Mouse (Mus musculus) liver, embryonic 14.5 days (tissue): ENCODE measurements around the gene Bdkrb2. TPM values are rescaled to one million over a fixed set of nuclear protein-coding genes. Genes with fewer than 3 reads are reported as not detected.

Source experiments
- ATAC-seq: fragments of 200-750 bp; cut with Nextera tagmentation; 2 replicates; pipeline ENCODE4 v1.8.0; 2017; ENCODE audit warnings: moderate number of reproducible peaks, mild to moderate bottlenecking, moderate library complexity; ENCODE audit not compliant: insufficient read depth
- DNase-seq, 3 experiments: peaks; one replicate each; pipeline ENCODE4 v3.0.0-alpha.2; 2012 to 2013; ENCODE audit warnings: low read depth in 3 of 3, low spot score in 3 of 3
- H3K27ac ChIP-seq: fragments of 300-500 bp; sonication (generic); 2 replicates; pipeline ENCODE4 v1.5.1; 2014; ENCODE audit warnings: moderate library complexity, mild to moderate bottlenecking, control low read depth, inconsistent platforms
- H3K27me3 ChIP-seq: fragments of 300-500 bp; sonication (generic); 2 replicates; pipeline ENCODE4 v1.6.1; 2014; ENCODE audit warnings: mild to moderate bottlenecking, low read length, moderate library complexity; ENCODE audit not compliant: control insufficient read depth, insufficient read depth
- H3K36me3 ChIP-seq: fragments of 300-500 bp; sonication (generic); replicated peaks from 2 replicates; pipeline ENCODE4 v1.6.1; 2014; ENCODE audit warnings: low read depth; ENCODE audit not compliant: control insufficient read depth, insufficient read depth
- H3K4me1 ChIP-seq, 2 experiments: fragments of 200-500 bp in 1 of 2; fragments of 300-500 bp in 1 of 2; sonication (generic) in 1 of 2; replicated peaks; 2 replicates each; pipeline ENCODE4 v1.6.1; 2012 to 2014; ENCODE audit warnings: antibody characterized with exemption in 1 of 2, inconsistent platforms in 1 of 2, low read length in 1 of 2; ENCODE audit not compliant: control insufficient read depth in 2 of 2, insufficient read depth in 2 of 2
- H3K4me2 ChIP-seq: fragments of 300-500 bp; sonication (generic); 2 replicates; pipeline ENCODE4 v1.6.1; 2014; ENCODE audit warnings: low read depth, mild to moderate bottlenecking, control low read depth, moderate library complexity
- H3K4me3 ChIP-seq, 2 experiments: fragments of 200-500 bp in 1 of 2; fragments of 300-500 bp in 1 of 2; sonication (generic) in 1 of 2; 2 replicates each; pipeline ENCODE4 v1.5.1; 2012 to 2014; ENCODE audit warnings: low read depth in 2 of 2, low read length in 2 of 2, mild to moderate bottlenecking in 2 of 2, control low read depth in 1 of 2, inconsistent platforms in 1 of 2, moderate library complexity in 1 of 2; ENCODE audit not compliant: insufficient read depth in 1 of 2
- H3K9ac ChIP-seq: fragments of 300-500 bp; sonication (generic); replicated peaks from 2 replicates; pipeline ENCODE4 v1.6.1; 2014; ENCODE audit warnings: mild to moderate bottlenecking, control low read depth, moderate library complexity
- H3K9me3 ChIP-seq: fragments of 300-500 bp; sonication (generic); 2 replicates; pipeline ENCODE4 v1.6.1; 2016; ENCODE audit warnings: low read length, mixed read lengths; ENCODE audit not compliant: control insufficient read depth
- CTCF ChIP-seq: IDR thresholded peaks from 2 replicates; pipeline ENCODE4 v1.5.1; 2016; ENCODE audit warnings: antibody characterized with exemption, low read depth, control low read depth
- EP300 ChIP-seq: IDR thresholded peaks from 2 replicates; pipeline ENCODE4 v1.6.1; 2016; ENCODE audit warnings: antibody characterized with exemption, low read depth
- WGBS: fragments of 180-500 bp; shearing (Covaris S2); extraction: QIAGEN DNeasy Blood & Tissue Kit; methylation state at CpG from one replicate; pipeline ENCODE4 v1.1.7; 2014; ENCODE audit not compliant: insufficient replicate concordance; 5-methylcytosine and 5-hydroxymethylcytosine counted together
- polyA plus RNA-seq, 2 experiments: library from polyadenylated mRNA; depleted of rRNA in 1 of 2; stranded (reverse) in 1 of 2; unstranded in 1 of 2; fragments of >200 nt; fragmentation: Nextera tagmentation in 1 of 2; extraction: Ambion mirVana in 1 of 2; gene quantifications; 2 replicates each; pipeline versions ENCODE4 v1.2.1 to v1.2.3; 2012 to 2014

The Bdkrb2 gene
- polyA plus RNA-seq, 2 experiments, result not detected

GRCm38 (mm10) chr12:105637554-105637953 lies 74.5 kb downstream of the Bdkrb2 start:
- Histone ChIP-seq H3K4me1 (no peaks in the 10 kb centered on the region), H3K4me2 (no peak overlapping the region), H3K9ac (no peak overlapping the region), H3K27ac (no peak overlapping the region), H3K27me3 (no peaks in the 10 kb centered on the region), H3K36me3 (peaks cover 87% of the 10 kb centered on the region), H3K9me3 (no peaks in the 10 kb centered on the region), H3K4me3 (no peak overlapping the region)
- TF ChIP-seq CTCF (peak; percentile 32; the same call in 1 of the 2 replicates), EP300 (no peak)
- ATAC-seq (no peak), DNase-seq (no peak)
- WGBS, result 64% methylated on average over 4 of the region's 4 CpGs

- H3K9ac ChIP-seq, result no peak overlapping the region
- no peak overlapping the region for H3K4me3 ChIP-seq
- H3K4me1 ChIP-seq, result no peaks in the 10 kb centered on the region
- no peak overlapping the region for H3K27ac ChIP-seq
- DNase-seq (no peak), ATAC-seq (no peak)
- H3K36me3 ChIP-seq, result peaks cover 91% of the 10 kb centered on the region
- TF ChIP-seq EP300, result no peak
- no peak for TF ChIP-seq CTCF
- no peaks in the 10 kb centered on the region for H3K27me3 ChIP-seq
- H3K4me2 ChIP-seq, result no peak overlapping the region
- 86% methylated on average over 11 of the region's 11 CpGs for WGBS
- no peaks in the 10 kb centered on the region for H3K9me3 ChIP-seq
These were observed 79.8 kb downstream of the Bdkrb2 start for GRCm38 (mm10) chr12:105642770-105643321.

Other genes with a start within 250 kb of the Bdkrb2 start
- not detected in 2 replicates for gene Tunar, start 229.4 kb upstream of the Bdkrb2 start, polyA plus RNA-seq (2012; rRNA removed)
- gene Tunar, start 229.4 kb upstream of the Bdkrb2 start, polyA plus RNA-seq (2014; fragmentation: Nextera tagmentation; extraction: Ambion mirVana), result not detected in 2 replicates
- 0.23 and 0.26 TPM in 2 replicates for gene D430019H16Rik, start 109.4 kb upstream of the Bdkrb2 start, polyA plus RNA-seq (2012; rRNA removed)
- gene D430019H16Rik, start 109.4 kb upstream of the Bdkrb2 start, polyA plus RNA-seq (2014; fragmentation: Nextera tagmentation; extraction: Ambion mirVana), result 0.03 TPM in 2 replicates
- not detected in 2 replicates for gene Bdkrb1, start 39.9 kb downstream of the Bdkrb2 start, polyA plus RNA-seq (2012; rRNA removed)
- not detected in 2 replicates for gene Bdkrb1, start 39.9 kb downstream of the Bdkrb2 start, polyA plus RNA-seq (2014; fragmentation: Nextera tagmentation; extraction: Ambion mirVana)
- 4.2 and 5.1 TPM in 2 replicates for gene Gskip, start 121.6 kb downstream of the Bdkrb2 start, polyA plus RNA-seq (2012; rRNA removed)
- gene Gskip, start 121.6 kb downstream of the Bdkrb2 start, polyA plus RNA-seq (2014; fragmentation: Nextera tagmentation; extraction: Ambion mirVana), result 12.0 and 13.7 TPM in 2 replicates
- 9.6 and 13.3 TPM in 2 replicates for gene Atg2b, start 122.0 kb downstream of the Bdkrb2 start, polyA plus RNA-seq (2012; rRNA removed)
- gene Atg2b, start 122.0 kb downstream of the Bdkrb2 start, polyA plus RNA-seq (2014; fragmentation: Nextera tagmentation; extraction: Ambion mirVana), result 6.6 and 7.1 TPM in 2 replicates
- gene Ak7, start 142.8 kb downstream of the Bdkrb2 start, polyA plus RNA-seq (2012; rRNA removed), result 0.04 and 0.05 TPM in 2 replicates
- gene Ak7, start 142.8 kb downstream of the Bdkrb2 start, polyA plus RNA-seq (2014; fragmentation: Nextera tagmentation; extraction: Ambion mirVana), result not detected in 2 replicates
- gene Papola, start 221.5 kb downstream of the Bdkrb2 start, polyA plus RNA-seq (2012; rRNA removed), result 52.3 and 57.4 TPM in 2 replicates
- gene Papola, start 221.5 kb downstream of the Bdkrb2 start, polyA plus RNA-seq (2014; fragmentation: Nextera tagmentation; extraction: Ambion mirVana), result 79.2 and 88.7 TPM in 2 replicates